Mouse (Mus musculus): ENCODE results near the gene Arhgap8. TPM values are rescaled to one million over a fixed set of nuclear protein-coding genes. Genes with fewer than 3 reads are reported as not detected.

Gene Arhgap8
- polyA plus RNA-seq, 1 experiment, result not detected

DNA sequence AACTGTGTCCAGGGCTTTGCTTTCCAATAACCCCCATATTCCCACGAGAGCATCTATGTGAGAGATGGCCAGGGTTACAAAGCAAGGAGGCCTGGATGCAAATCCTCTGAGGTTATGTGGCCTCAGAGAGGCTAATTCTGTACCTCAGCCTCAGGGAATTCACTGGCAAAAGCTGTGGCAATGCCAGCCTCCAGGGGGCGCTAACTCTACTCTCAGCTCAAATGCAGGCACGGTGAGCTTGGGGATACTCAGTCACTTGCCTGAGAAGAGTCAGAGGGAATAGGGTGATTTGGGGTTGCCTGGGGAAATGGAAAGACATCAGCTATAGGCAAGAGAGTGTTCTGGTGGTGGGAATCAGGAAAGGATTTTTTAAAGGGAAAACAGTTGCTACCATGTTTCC lies 83.8 kb downstream of the Arhgap8 start:
- H3K27ac ChIP-seq (ENCODE audit: control insufficient read depth, insufficient read depth, low read depth, low read length, poor library complexity), result no peak overlapping the region
- H3K4me1 ChIP-seq (ENCODE audit: control insufficient read depth, insufficient read depth, low read length), result no peaks in the 10 kb centered on the region
- 46% methylated on average over 3 of the region's 3 CpGs for WGBS
- TF ChIP-seq CTCF (IDR thresholded peaks at IDR 0.05; ENCODE audit: control insufficient read depth, insufficient read depth, low read length), result peak; percentile 60
- no peak for TF ChIP-seq POLR2A (IDR thresholded peaks at IDR 0.05; ENCODE audit: borderline replicate concordance, control insufficient read depth, low read depth, low read length)
- H3K4me3 ChIP-seq (replicated peaks; ENCODE audit: control insufficient read depth, low read depth, low read length), result no peak overlapping the region

- TF ChIP-seq POLR2A (IDR thresholded peaks at IDR 0.05; ENCODE audit: borderline replicate concordance, control insufficient read depth, low read depth, low read length), result no peak
- TF ChIP-seq CTCF (IDR thresholded peaks at IDR 0.05; ENCODE audit: control insufficient read depth, insufficient read depth, low read length), result no peak
- no peak overlapping the region for H3K4me3 ChIP-seq (replicated peaks; ENCODE audit: control insufficient read depth, low read depth, low read length)
- WGBS, result 71% methylated on average over 21 of the region's 21 CpGs
Measured at GRCm38 (mm10) chr15:84809275-84809952, 89.6 kb downstream of the Arhgap8 start.

DNA sequence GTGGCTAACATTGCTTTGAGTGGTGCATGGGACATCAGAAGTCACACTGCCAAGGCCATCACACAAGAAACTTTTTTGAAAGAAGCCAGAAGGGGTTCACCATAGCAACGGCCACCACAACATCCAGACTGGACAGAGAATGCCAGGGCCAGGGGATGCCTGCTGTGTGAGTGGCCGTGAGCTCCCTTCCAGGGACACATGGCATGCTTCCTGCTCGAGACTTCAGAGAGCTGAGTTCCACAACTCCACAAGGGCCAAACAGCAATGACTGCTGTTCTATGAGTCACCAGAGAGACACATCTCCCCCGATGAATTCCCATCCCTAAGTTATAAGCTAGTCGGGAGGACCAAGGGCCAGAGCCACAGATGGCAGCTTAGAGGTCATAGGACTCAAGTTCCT lies 91.3 kb downstream of the Arhgap8 start:
- TF ChIP-seq CTCF (IDR thresholded peaks at IDR 0.05; ENCODE audit: control insufficient read depth, insufficient read depth, low read length), result no peak
- H3K4me1 ChIP-seq (ENCODE audit: control insufficient read depth, insufficient read depth, low read length), result no peaks in the 10 kb centered on the region
- WGBS, result 65% methylated on average over 5 of the region's 5 CpGs
- H3K4me3 ChIP-seq (replicated peaks; ENCODE audit: control insufficient read depth, low read depth, low read length), result no peak overlapping the region
- no peak overlapping the region for H3K27ac ChIP-seq (ENCODE audit: control insufficient read depth, insufficient read depth, low read depth, low read length, poor library complexity)

More at GRCm38 (mm10) chr15:84809275-84809952, 89.6 kb downstream of the Arhgap8 start:
- no peak overlapping the region for H3K27ac ChIP-seq (ENCODE audit: control insufficient read depth, insufficient read depth, low read depth, low read length, poor library complexity)
- H3K4me1 ChIP-seq (ENCODE audit: control insufficient read depth, insufficient read depth, low read length), result no peaks in the 10 kb centered on the region

DNA sequence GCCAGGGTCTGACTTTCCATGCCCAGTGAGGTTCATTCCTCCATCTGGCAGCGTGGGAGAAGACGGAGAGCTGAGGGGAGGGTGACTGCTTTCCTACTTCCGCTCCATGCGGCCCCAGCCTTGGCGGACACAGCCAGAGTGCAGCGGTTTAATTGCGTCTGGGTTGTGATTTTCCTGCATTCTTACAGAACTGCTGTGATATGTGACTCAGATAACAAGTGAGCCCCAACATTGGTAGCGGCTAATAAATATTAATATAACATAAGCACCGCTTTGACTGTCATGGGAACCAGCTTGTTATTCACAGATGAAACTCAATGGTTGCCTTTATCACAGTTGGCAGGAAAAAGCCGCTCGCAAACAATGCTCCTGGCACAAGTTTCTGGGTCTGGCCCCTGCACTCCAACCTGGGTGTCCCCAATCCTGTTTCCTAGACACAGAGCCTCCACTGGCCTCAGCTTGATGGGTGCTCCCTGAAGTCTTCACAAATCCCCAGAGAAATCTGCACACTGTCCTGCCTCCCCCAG lies 93.0 kb downstream of the Arhgap8 start:
- Histone ChIP-seq H3K27ac (ENCODE audit: control insufficient read depth, insufficient read depth, low read depth, low read length, poor library complexity) (no peak overlapping the region), H3K4me3 (replicated peaks; ENCODE audit: control insufficient read depth, low read depth, low read length) (no peak overlapping the region), H3K4me1 (ENCODE audit: control insufficient read depth, insufficient read depth, low read length) (no peaks in the 10 kb centered on the region)
- no peak for TF ChIP-seq POLR2A (IDR thresholded peaks at IDR 0.05; ENCODE audit: borderline replicate concordance, control insufficient read depth, low read depth, low read length)
- no peak for TF ChIP-seq CTCF (IDR thresholded peaks at IDR 0.05; ENCODE audit: control insufficient read depth, insufficient read depth, low read length)
- 86% methylated on average over 11 of the region's 11 CpGs for WGBS

- no peaks in the 10 kb centered on the region for H3K4me1 ChIP-seq (ENCODE audit: control insufficient read depth, insufficient read depth, low read length)
- TF ChIP-seq CTCF (IDR thresholded peaks at IDR 0.05; ENCODE audit: control insufficient read depth, insufficient read depth, low read length), result no peak
- no peak for TF ChIP-seq POLR2A (IDR thresholded peaks at IDR 0.05; ENCODE audit: borderline replicate concordance, control insufficient read depth, low read depth, low read length)
- WGBS, result 49% methylated on average over 4 of the region's 4 CpGs
- H3K27ac ChIP-seq (ENCODE audit: control insufficient read depth, insufficient read depth, low read depth, low read length, poor library complexity), result no peak overlapping the region
- H3K4me3 ChIP-seq (replicated peaks; ENCODE audit: control insufficient read depth, low read depth, low read length), result no peak overlapping the region
Measured at GRCm38 (mm10) chr15:84815171-84815570, 95.3 kb downstream of the Arhgap8 start.

GRCm38 (mm10) chr15:84817589-84817988 lies 97.7 kb downstream of the Arhgap8 start:
- 76% methylated on average over 3 of the region's 3 CpGs for WGBS
- Histone ChIP-seq H3K4me3 (replicated peaks; ENCODE audit: control insufficient read depth, low read depth, low read length) (no peak overlapping the region), H3K4me1 (ENCODE audit: control insufficient read depth, insufficient read depth, low read length) (no peaks in the 10 kb centered on the region), H3K27ac (ENCODE audit: control insufficient read depth, insufficient read depth, low read depth, low read length, poor library complexity) (no peak overlapping the region)
- TF ChIP-seq POLR2A (IDR thresholded peaks at IDR 0.05; ENCODE audit: borderline replicate concordance, control insufficient read depth, low read depth, low read length), result no peak
- TF ChIP-seq CTCF (IDR thresholded peaks at IDR 0.05; ENCODE audit: control insufficient read depth, insufficient read depth, low read length), result no peak

DNA sequence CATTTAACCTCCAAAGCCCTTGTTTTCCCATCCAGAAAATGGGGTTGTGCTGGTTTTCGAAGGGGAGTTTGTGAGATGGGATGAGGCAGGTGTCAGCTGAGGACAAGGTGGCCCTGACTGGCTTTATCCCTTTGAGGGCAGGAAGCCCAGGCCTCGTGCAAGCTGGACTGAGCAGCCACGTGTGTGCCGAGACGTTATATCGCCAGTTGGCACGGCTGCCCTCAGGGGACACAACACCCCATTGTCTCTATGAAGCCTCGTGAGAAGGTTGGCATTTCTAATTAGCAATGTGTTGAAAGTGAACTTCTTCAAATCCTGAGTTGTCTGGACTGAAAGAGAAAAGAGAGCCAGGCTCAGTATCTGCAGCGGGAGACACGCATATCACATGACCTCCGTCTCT lies 98.4 kb downstream of the Arhgap8 start:
- TF ChIP-seq POLR2A (IDR thresholded peaks at IDR 0.05; ENCODE audit: borderline replicate concordance, control insufficient read depth, low read depth, low read length) (no peak), CTCF (IDR thresholded peaks at IDR 0.05; ENCODE audit: control insufficient read depth, insufficient read depth, low read length) (no peak)
- no peak overlapping the region for H3K27ac ChIP-seq (ENCODE audit: control insufficient read depth, insufficient read depth, low read depth, low read length, poor library complexity)

DNA sequence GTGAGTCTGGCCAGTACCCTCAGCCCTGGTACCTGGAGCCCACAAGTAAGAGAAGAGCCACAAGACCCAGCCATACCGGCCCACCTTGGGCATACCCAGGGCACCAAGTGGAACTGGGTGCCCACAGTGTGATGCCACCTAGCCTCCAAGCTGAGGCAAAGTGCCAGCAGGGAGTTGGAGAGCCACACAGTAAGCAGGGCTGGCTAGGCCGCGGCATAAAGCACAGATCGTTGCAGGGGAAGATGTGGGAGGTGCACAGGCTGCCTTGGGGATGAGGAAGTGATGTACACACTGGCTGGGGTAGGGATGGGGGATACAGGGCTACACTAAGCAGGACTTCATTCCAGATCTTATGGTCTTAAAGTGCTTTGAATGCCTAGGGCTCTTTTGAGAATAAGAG lies 101.0 kb downstream of the Arhgap8 start:
- no peak overlapping the region for H3K27ac ChIP-seq (ENCODE audit: control insufficient read depth, insufficient read depth, low read depth, low read length, poor library complexity)
- no peak for TF ChIP-seq CTCF (IDR thresholded peaks at IDR 0.05; ENCODE audit: control insufficient read depth, insufficient read depth, low read length)
- H3K4me3 ChIP-seq (replicated peaks; ENCODE audit: control insufficient read depth, low read depth, low read length), result no peak overlapping the region
- WGBS, result 71% methylated on average over 4 of the region's 4 CpGs
- H3K4me1 ChIP-seq (ENCODE audit: control insufficient read depth, insufficient read depth, low read length), result no peaks in the 10 kb centered on the region

More for the DNA sequence above, 98.4 kb downstream of the Arhgap8 start:
- no peak overlapping the region for H3K4me3 ChIP-seq (replicated peaks; ENCODE audit: control insufficient read depth, low read depth, low read length)
- no peaks in the 10 kb centered on the region for H3K4me1 ChIP-seq (ENCODE audit: control insufficient read depth, insufficient read depth, low read length)
- whole genome bisulfite sequencing, result 86% methylated on average over 11 of the region's 11 CpGs

Other genes starting within 250 kb of the Arhgap8 start
- gene Rtl6, start 162.2 kb upstream of the Arhgap8 start, polyA plus RNA-seq (2011; ENCODE audit: insufficient read depth, insufficient read length, low replicate concordance, missing spikeins), result 0.90 and 2.1 TPM in 2 replicates
- gene Prr5, start 50.4 kb upstream of the Arhgap8 start, polyA plus RNA-seq (2011; ENCODE audit: insufficient read depth, insufficient read length, low replicate concordance, missing spikeins), result 3.4 and 8.8 TPM in 2 replicates
- 9.5 TPM in 1 of 2 replicates, not detected in the other for gene Phf21b, start 136.0 kb downstream of the Arhgap8 start, polyA plus RNA-seq (2011; ENCODE audit: insufficient read depth, insufficient read length, low replicate concordance, missing spikeins)
- 0.92 and 1.0 TPM in 2 replicates for gene Gm29666, start 200.0 kb downstream of the Arhgap8 start, polyA plus RNA-seq (2011; ENCODE audit: insufficient read depth, insufficient read length, low replicate concordance, missing spikeins)
- 28.4 and 40.7 TPM in 2 replicates for gene Nup50, start 203.4 kb downstream of the Arhgap8 start, polyA plus RNA-seq (2011; ENCODE audit: insufficient read depth, insufficient read length, low replicate concordance, missing spikeins)